Mouse (Mus musculus): Measurements from ENCODE around the gene Alyref.

- no peak for TF ChIP-seq CTCF (IDR thresholded peaks at IDR 0.05; ENCODE audit: insufficient read depth, low read depth, low read length)
- TF ChIP-seq POLR2A (IDR thresholded peaks at IDR 0.05; ENCODE audit: insufficient read depth, low read depth, low read length): peak; percentile 76
Observed at GRCm38 (mm10) chr11:120549168-120549945, 48.8 kb downstream of the Alyref start, which contains the start of gene Mcrip1.

Data from olfactory bulb, adult 2 months (tissue).